Mouse (Mus musculus): Measurements from ENCODE around the gene Cldnd1. TPM values are rescaled to one million over a fixed set of nuclear protein-coding genes. Genes with fewer than 3 reads are reported as not detected.
A peak's percentile ranks its signal among the peaks of the same experiment; 100 is the strongest.

The Cldnd1 gene
- 100 to 1,000 TPM; 201 to 243 TPM for polyA plus RNA-seq (2017; shearing (Covaris generic))

DNA sequence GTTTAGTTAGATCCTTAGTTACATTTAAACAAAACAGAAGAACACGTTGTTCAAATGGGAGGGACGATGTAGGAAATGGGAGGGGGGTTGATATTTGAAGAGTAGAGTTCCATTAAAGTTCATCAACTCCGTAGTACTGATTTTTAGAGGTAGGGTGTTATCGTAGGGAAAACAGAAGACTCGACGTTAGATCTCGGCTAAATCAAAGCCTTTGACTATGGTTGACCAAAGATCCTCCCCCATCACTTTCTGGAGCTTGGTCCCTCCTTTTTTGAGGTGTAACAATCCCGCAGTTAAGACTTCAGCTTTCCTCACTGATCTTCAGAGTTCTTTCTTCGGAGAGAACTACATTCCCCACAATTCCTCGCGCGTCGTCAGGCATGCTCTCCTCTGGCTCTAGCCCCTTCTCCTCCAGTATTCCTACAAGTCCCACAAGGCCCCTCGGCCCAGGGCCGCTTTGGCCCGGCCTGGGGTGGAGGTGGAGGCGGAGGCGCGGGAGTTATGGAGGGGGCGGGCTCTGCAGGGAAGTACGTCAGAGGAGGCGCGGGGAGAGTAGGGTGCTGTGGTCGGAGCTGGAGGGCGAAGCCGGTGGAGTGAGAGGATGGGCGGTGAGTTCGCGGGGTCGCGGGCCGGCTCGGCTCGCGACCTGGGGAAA is at the start of gene Cldnd1:
Cldnd1 (plus strand) TSS at position 434 of the 655 bp plus-strand sequence.
- peak; percentile 98 for ATAC-seq

DNA sequence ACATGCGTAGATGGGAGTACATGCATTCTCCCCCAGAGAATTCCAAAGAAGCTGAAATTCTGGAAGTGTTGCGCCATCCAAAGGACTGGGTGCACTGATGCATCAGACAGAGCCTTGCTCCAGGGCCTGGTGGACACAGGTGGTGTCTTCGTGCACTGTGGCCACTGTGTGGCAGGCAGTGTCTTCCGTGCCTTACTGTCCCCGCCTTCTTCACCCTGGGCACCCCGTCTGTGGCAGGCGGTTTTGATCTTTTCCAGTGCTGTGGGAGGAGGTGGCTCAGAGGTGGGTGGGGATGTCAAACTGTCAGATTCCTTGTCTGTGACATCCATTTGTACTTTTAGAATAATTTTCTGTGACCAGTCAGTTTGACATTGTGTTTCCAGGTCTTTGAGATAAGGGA is 49.0 kb upstream of the Cldnd1 start:
- ATAC-seq = peak; percentile 79

DNA sequence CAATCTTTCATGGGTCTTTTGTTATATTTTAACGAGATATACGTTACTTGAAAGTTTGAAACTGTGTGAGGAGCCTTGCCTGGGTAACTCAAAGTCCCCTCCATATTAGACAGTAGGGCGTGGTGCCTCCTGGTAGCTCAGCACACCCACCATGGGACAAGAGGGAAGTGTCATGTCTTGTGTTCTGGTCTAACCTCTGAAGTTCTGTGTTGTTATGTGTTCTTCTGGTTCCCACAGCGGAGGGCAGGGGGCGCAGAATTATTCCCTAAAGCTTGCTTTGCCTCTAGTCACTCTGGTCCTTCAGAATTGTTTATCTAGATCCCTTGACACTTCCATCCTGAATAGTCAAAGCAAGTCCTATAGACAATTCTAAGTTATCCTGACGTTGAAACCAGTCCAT is 45.7 kb upstream of the Cldnd1 start:
- no peak for ATAC-seq

DNA sequence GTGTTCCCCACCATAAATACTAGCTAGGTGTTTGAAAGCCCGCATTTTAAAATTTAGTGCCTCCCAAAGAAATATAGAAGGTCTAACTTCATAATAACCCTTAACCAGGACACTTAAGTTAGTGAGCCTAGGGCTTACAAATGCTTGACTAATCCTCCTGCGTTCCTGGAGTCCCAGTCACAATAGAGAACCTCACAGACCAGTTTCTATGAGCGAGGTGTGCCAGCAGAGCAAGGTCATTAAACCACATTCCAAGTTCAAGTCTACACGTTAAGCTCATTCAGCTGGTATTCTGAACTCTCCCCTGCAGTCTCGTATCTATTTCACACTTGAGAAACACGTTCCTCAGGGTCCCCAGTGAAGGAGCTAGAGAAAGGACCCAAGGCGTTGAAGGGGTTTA is 44.8 kb upstream of the Cldnd1 start:
- ATAC-seq = no peak

DNA sequence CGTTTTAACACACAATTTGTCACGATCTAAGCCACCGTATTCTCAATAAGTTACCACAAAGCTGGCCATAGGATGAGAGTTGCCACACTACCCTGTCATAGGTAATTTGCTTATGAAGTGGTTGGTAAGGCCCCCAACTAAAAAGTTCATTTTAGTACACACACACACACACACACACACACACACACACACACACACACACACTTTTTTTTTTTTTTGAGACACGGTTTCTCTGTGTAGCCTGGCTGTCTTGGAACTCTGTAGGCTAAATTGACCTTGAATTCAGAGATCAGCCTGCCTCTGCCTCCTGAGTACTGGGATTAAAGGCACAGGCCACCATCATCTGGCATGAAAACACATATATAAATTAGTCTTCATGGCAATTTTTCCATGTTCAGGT is 43.8 kb upstream of the Cldnd1 start:
- ATAC-seq = no peak

DNA sequence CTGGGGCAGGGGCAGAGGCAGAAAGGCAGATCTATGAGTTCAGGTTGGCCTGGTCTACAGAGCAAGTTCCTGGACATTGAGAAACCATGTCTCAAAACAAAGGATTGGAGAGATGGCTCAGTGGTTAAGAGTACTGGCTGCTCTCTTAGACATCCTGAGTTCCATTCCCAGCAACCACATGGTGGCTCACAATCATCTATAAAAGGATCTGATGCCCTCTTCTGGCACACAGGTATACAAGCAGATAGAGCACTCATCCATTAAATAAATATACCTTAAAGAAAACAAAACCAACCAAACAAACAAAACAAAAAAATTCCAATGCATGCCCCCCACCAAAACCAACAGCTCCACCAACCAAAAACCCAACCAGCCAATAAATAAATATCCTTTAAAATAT is 43.2 kb upstream of the Cldnd1 start:
- peak; percentile 37 for ATAC-seq

GRCm38 (mm10) chr16:58685548-58686537 is 41.9 kb upstream of the Cldnd1 start:
- ATAC-seq = peak; percentile 51

DNA sequence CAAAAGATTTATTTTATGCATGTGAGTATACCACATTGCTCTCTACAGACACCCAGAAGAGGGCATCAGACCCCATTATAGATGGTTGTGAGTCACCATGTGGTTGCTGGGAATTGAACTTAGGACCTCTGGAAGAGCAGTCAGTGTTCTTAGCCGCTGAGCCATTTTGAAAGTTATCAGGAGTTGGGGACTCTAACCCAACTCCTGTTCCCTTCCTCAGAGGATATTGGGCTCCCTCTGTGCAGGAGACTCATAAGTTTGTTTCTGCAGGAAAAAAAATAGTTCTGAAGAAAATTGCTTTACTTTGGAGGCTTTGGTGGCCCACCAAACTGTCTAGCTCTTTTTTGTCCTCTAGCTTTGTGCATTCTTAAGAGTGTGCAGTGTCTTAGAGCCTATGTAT is 39.2 kb upstream of the Cldnd1 start:
- no peak for ATAC-seq

DNA sequence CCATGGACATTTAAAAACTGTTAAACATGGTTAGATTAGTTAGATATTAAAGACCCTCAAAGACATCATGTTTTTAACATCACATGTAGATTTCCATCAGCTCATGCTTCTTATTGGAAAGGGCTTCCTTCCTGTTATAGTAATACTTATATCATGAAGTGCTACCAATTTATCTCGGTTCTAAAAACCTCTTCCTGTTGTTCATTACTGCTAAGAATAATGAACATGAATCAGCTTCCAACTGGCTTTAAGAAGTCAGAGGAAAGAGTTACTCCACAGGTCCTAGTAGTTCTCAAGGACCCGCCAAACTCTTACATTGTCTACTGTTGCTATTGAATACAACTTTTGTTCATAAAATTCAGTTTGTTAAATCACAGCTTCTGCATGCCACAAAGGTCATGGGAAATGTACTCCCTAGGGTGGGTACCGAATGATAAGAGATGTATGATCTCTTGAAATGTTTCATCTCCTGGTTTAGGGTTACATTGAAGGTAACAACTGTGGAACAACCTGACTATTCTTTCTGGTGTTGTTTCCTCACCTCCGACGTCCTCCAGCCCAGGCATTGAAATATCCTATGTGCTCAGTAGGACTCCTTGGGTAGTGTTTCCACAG is 38.0 kb upstream of the Cldnd1 start:
- peak; percentile 25 for ATAC-seq

GRCm38 (mm10) chr16:58690322-58690732 is 37.4 kb upstream of the Cldnd1 start:
- ATAC-seq = peak; percentile 41

DNA sequence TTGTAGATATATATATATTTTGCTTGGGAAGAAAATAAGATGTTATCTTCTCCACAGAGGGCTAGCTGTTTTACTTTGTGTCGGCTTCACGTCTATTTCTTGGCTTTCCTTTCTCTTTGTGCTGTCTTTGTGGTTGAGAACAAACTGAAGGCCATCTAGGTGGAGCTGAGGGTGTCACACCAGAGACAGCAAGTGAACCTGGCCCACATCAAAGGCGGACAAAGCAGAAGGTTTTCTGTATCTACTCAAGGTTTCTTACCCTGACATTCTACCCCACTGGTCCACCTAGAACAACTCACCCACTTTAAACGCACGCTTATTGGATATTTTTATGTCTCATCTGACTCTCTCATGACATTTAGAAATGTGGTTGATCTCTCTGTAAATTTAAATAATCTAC is 33.6 kb upstream of the Cldnd1 start:
- ATAC-seq = peak; percentile 38

DNA sequence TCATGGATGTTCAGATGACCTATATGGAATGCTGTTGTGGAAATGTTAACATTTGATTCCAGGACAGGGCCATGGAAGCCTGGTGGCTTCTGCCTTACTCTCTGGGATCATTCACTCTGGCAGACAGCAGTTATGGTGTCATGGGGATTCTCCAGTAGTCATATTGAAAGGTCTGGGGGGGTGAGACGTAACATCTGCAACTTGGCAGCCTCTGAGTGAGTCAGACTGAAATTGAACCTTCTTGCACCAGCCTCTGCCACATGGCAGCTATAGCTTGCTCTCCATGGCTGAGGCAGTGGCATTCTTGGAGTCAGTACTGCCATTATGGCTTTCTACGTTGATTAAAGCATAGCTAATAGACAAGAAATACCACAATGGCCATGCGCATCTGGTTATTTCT is 30.9 kb upstream of the Cldnd1 start:
- ATAC-seq = peak; percentile 47

GRCm38 (mm10) chr16:58697261-58697660 is 30.4 kb upstream of the Cldnd1 start:
- no peak for ATAC-seq

- no peak for ATAC-seq
Observed at GRCm38 (mm10) chr16:58700174-58700573, 27.5 kb upstream of the Cldnd1 start.

DNA sequence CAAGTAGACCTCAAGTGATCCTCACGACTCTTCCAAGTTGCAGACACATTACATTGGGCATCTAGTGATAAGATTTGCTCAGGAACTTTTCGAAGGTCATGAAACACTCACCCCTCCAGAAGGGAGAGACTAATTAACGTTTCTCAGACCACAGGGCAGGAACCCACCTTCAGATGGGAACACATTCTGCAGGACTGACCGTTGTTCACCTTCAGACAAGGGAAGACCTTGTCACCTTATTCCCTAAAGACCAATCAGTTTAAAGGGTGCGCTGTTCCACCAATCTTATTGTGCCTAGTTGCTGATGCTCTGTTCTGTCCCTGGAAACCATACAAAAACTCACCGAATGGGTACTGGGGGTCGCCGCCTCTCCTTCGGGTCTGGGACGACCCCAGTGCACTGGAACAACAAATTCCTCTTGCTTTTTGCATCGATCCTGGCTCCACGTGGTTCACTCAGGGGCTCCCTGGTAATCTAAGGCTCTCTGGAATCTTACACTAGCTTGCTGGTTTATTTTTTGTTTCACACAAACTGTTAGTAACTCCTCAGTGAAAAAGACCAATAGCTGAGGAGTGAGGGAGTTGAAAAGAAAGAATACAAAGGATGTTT is 26.8 kb upstream of the Cldnd1 start:
- ATAC-seq = no peak

DNA sequence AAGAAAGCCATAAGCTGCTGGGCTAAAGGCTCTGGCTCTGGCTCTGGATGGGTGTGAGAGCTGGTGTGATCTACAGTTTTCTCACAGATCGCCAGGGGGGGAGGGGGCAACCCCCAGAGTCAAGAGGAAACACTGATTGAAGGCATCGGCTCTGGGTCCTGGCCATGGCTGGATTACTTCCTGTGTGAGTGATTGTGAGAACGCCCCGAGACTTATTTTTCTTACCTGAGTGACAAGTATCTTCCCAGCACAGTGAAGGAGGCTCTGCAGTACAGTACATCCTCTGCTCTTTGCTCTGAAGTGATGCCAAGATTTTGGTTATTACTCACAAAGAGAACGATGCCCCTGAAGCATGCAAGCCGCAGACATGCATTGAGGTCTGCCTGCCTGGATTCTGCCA is 25.9 kb upstream of the Cldnd1 start:
- peak; percentile 84 for ATAC-seq

DNA sequence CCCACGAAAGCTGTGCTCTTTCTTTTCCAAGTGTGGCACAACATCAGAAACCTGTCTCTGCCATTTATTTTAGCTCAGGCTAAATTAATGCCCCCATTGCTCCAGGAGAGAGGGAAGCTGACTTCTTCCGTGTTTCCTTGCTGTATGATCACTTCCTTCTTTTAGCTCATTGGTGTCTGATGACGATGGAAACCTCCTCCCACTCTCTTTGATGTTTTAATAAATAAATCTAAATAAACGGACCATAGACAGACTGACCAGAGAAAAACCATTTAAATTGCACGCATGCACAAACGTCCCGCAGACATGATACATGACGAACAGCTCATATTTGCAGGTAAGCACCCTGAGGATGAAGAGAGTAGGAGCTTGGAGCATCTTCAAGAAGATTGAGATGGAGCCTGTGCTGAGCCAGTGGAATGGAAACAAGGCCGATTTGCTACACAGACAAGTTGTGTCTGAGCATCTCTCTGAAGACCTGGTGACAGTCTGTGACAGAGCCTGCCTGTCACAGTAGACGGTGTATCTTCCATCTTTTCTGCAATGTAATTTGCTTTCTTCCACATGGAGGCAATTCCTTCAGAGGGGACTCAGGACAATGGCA is 25.3 kb upstream of the Cldnd1 start:
- ATAC-seq = peak; percentile 31

DNA sequence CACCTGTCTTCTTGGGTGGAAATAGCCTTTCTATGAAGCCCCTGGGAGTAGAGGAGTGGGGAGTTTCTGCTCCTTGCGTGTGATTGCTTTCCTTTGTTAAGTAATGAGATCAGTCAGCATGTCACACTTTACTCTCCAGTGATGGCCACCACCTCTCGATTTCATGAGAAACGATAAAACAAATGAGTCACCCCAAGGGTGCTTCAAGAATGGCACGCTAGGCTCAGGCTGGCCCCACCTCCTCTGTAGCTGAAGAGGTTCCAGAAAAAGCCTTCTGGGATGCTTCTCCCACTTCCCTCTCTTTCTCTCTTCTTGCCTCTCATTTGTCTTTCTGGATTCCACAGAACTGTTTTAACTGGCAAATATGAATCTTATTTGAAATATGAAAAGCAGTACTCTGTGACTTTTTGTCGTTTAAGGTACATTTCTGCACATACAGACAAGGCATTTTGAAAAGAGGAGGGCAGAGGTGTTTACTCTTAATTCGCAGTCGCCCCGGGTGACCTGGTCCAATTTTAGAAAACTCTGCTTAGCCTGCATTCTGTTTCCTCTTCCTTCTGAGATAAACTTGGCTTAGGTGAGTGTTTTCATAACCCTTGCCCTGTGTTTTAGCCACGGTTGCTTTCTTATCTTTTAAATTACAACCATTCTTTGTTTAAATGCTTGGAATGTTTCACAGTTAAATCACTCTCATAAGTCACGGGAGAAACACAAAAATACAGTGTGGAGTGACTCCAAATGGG is 24.2 kb upstream of the Cldnd1 start:
- peak; percentile 31 for ATAC-seq

- ATAC-seq = no peak
Observed at GRCm38 (mm10) chr16:58704999-58705398, 22.7 kb upstream of the Cldnd1 start.

GRCm38 (mm10) chr16:58707276-58707905 is 20.3 kb upstream of the Cldnd1 start:
- no peak for ATAC-seq

All from CD4-positive, CD25-positive, alpha-beta regulatory T cell, adult 4 months (primary cell).